Mouse (Mus musculus) hindlimb bud, embryonic 11.5 days (tissue): Measurements from ENCODE around the gene Arhgef10l.

ENCODE experiments used
- DNase-seq: peaks from one replicate; pipeline ENCODE4 v3.0.0-alpha.2; 2012; ENCODE audit warnings: low read depth, low spot score; ENCODE audit errors: extremely low spot score

Gene Arhgef10l

GRCm38 (mm10) chr4:140469760-140470452 lies 195.9 kb downstream of the Arhgef10l start:
- no peak for DNase-seq

DNA sequence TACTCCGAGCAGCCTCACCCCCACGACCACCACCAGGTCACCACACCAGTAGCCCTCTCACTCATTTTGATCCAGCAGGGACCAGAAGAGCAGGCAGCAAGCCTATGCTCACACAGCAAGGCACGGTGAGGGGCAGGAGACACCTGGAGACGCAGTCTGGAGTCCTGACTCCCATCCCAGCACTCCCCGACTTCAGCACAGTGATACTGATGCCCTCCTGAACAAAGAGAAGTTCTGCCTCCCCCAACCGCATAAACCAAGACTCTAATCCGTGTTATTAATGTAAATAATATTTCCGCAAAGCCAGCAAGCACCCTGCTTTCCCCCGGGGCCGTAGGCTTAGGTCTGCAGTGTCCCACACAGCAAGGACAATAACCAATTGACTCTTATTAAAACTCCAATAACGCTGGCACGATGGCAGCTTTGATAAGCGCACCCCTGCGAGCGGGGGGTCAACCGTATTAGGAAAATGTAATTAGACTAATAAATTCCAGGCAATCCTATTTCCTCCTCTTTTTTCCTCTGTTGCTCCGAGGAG lies 198.5 kb downstream of the Arhgef10l start:
- DNase-seq, result no peak
